ENCODE assay signal across 16 mouse cellular contexts in the genomic region with DNA sequence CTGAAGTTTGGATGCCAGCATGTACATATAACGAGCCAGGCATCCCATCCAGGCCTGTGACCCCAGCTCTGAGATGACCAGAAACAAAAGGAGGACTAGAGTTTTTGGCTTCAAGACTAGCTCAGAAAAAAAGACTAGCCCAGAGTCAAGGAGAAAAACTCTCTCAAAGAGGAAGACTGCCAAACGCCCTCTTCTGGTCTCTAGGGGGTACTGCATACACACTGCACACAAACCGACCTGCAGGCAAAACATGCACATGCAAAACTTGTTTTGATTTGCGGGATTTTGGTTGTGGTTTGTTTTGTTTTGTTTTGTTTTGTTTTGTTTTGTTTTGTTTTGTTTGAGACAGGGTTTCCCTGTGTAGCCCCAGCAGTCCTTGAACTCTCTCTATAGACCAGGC. TPM values are rescaled to one million over a fixed set of nuclear protein-coding genes. Genes with fewer than 3 reads are reported as not detected.
A peak's percentile ranks its signal among the peaks of the same experiment; 100 is the strongest.
DNase-seq lines count a peak whose midpoint lies in the region; ATAC-seq and TF ChIP-seq lines count a peak whose summit lies in the region.
"Had no signal": no experiment of that assay in that cellular context is flagged by ENCODE, and none has a peak within 500 bp of the region (broad histone marks: within the 10 kb centered on the region; RNA-seq: fewer than 3 reads in every experiment).

No protein-coding gene starts in this region.

- H3K4me1 ChIP-seq in forebrain, postnatal 0 days (ENCODE audit: insufficient read depth), result no peaks in the 10 kb centered on the region
- H3K4me1 ChIP-seq in forebrain, embryonic 13.5 days, result no peaks in the 10 kb centered on the region
- no peaks in the 10 kb centered on the region for H3K4me1 ChIP-seq in liver, adult 2 months (ENCODE audit: control insufficient read depth, insufficient read depth, low read length)
- no peaks in the 10 kb centered on the region for H3K4me1 ChIP-seq in liver, embryonic 12.5 days
- no peaks in the 10 kb centered on the region for H3K4me1 ChIP-seq in forebrain, embryonic 14.5 days (ENCODE audit: control insufficient read depth, insufficient read depth, low read length)
- H3K4me1 ChIP-seq: embryonic facial prominence, embryonic 10.5 days; limb, embryonic 13.5 days; midbrain, embryonic 13.5 days had no signal

- H3K27me3 ChIP-seq in forebrain, postnatal 0 days (ENCODE audit: insufficient read depth, low read length), result no peaks in the 10 kb centered on the region
- H3K27me3 ChIP-seq in forebrain, embryonic 13.5 days, result peaks cover 9% of the 10 kb centered on the region
- no peaks in the 10 kb centered on the region for H3K27me3 ChIP-seq in liver, adult 2 months (ENCODE audit: control insufficient read depth, insufficient read depth, low read length)
- peaks cover 62% of the 10 kb centered on the region for H3K27me3 ChIP-seq in liver, embryonic 12.5 days (replicated peaks)
- H3K27me3 ChIP-seq in forebrain, embryonic 14.5 days (replicated peaks; ENCODE audit: control insufficient read depth, insufficient read depth, low read length), result 0 out of 2 replicates have a peak, but pooled peaks cover 6% of the 10 kb centered on the region

- no peak overlapping the region for H3K27ac ChIP-seq in forebrain, postnatal 0 days (ENCODE audit: low read depth, low read length)
- no peak overlapping the region for H3K27ac ChIP-seq in forebrain, embryonic 13.5 days
- H3K27ac ChIP-seq in liver, adult 2 months (replicated peaks; ENCODE audit: insufficient read depth, low read depth, low read length), result no peak overlapping the region
- no peak overlapping the region for H3K27ac ChIP-seq in liver, embryonic 12.5 days
- H3K27ac ChIP-seq in forebrain, embryonic 14.5 days (ENCODE audit: low read depth, low read length), result no peak overlapping the region
- H3K27ac ChIP-seq: embryonic facial prominence, embryonic 10.5 days; limb, embryonic 13.5 days; midbrain, embryonic 13.5 days had no signal

- H3K9ac ChIP-seq in forebrain, postnatal 0 days, result no peak overlapping the region
- no peak overlapping the region for H3K9ac ChIP-seq in forebrain, embryonic 13.5 days
- H3K9ac ChIP-seq in liver, adult 2 months (ENCODE audit: low read depth, low read length), result no peak overlapping the region
- no peak overlapping the region for H3K9ac ChIP-seq in liver, embryonic 12.5 days
- H3K9ac ChIP-seq in forebrain, embryonic 14.5 days (ENCODE audit: low read length), result no peak overlapping the region
- H3K9ac ChIP-seq: limb, embryonic 13.5 days; midbrain, embryonic 13.5 days had no signal

- TF ChIP-seq CTCF in forebrain, postnatal 0 days (IDR thresholded peaks at IDR 0.05; ENCODE audit: low read depth), result peak; percentile 48
- TF ChIP-seq CTCF in liver, adult 2 months (IDR thresholded peaks at IDR 0.05; ENCODE audit: low read depth, low read length), result peak; percentile 1; the same call in 1 of the 2 replicates

- DNase-seq in forebrain, postnatal 0 days, result no peak
- DNase-seq in liver, adult 2 months (ENCODE audit: extremely low read depth, low read depth, low spot score), result no peak
- DNase-seq in ES-CJ7 (ENCODE audit: low read depth, low spot score), result peak; percentile 66
- peak; percentile 50 for DNase-seq in induced T-regulatory cell, adult 2 months (ENCODE audit: low read depth)
- DNase-seq in forebrain, embryonic 14.5 days (ENCODE audit: low spot score), result no peak
- DNase-seq in gastrocnemius, postnatal 4 days (ENCODE audit: low spot score in 2 of 2), result no peak
- DNase-seq: adrenal gland, postnatal 10 days; cerebellum, postnatal 25 days; kidney, postnatal 4 days; thymus, postnatal 25 days had no signal

- no peaks in the 10 kb centered on the region for H3K9me3 ChIP-seq in forebrain, postnatal 0 days (ENCODE audit: low read length)
- 0 out of 2 replicates have a peak, but pooled peaks cover 3% of the 10 kb centered on the region for H3K9me3 ChIP-seq in forebrain, embryonic 13.5 days (replicated peaks)
- H3K9me3 ChIP-seq in liver, embryonic 12.5 days (replicated peaks), result no peaks in the 10 kb centered on the region
- H3K9me3 ChIP-seq in forebrain, embryonic 14.5 days (replicated peaks; ENCODE audit: control insufficient read depth, low read length), result 0 out of 2 replicates have a peak, but pooled peaks cover 4% of the 10 kb centered on the region
- H3K9me3 ChIP-seq: embryonic facial prominence, embryonic 10.5 days had no signal

- ATAC-seq in forebrain, postnatal 0 days, result no peak
- ATAC-seq in forebrain, embryonic 13.5 days, result no peak
- ATAC-seq in liver, embryonic 12.5 days, result no peak
- ATAC-seq in forebrain, embryonic 14.5 days, result no peak
- ATAC-seq: inflammation-experienced regulatory T-cells, adult 6 months; midbrain, embryonic 13.5 days had no signal

- H3K4me3 ChIP-seq in forebrain, postnatal 0 days (ENCODE audit: low read depth, low read length), result no peak overlapping the region
- no peak overlapping the region for H3K4me3 ChIP-seq in forebrain, embryonic 13.5 days
- H3K4me3 ChIP-seq in liver, adult 2 months (ENCODE audit: insufficient read depth, low read depth, low read length), result no peak overlapping the region
- H3K4me3 ChIP-seq in liver, embryonic 12.5 days, result no peak overlapping the region
- no peak overlapping the region for H3K4me3 ChIP-seq in forebrain, embryonic 14.5 days (ENCODE audit: low read depth, low read length)
- H3K4me3 ChIP-seq: embryonic facial prominence, embryonic 10.5 days; limb, embryonic 13.5 days; midbrain, embryonic 13.5 days had no signal

- H3K36me3 ChIP-seq in forebrain, postnatal 0 days (ENCODE audit: insufficient read depth), result peaks cover 12% of the 10 kb centered on the region
- H3K36me3 ChIP-seq in forebrain, embryonic 13.5 days (ENCODE audit: poor library complexity, severe bottlenecking), result no peaks in the 10 kb centered on the region
- H3K36me3 ChIP-seq in liver, adult 2 months (ENCODE audit: control insufficient read depth, insufficient read depth, low read length), result no peaks in the 10 kb centered on the region
- no peaks in the 10 kb centered on the region for H3K36me3 ChIP-seq in liver, embryonic 12.5 days
- H3K36me3 ChIP-seq in forebrain, embryonic 14.5 days (ENCODE audit: control insufficient read depth, insufficient read depth, low read length), result no peaks in the 10 kb centered on the region
- H3K36me3 ChIP-seq: embryonic facial prominence, embryonic 10.5 days; limb, embryonic 13.5 days had no signal

- no peaks in the 10 kb centered on the region for H3K79me2 ChIP-seq in liver, adult 2 months (ENCODE audit: control insufficient read depth, insufficient read depth, low read length)

- no peak overlapping the region for H3K4me2 ChIP-seq in forebrain, postnatal 0 days (ENCODE audit: low read depth)
- H3K4me2 ChIP-seq in forebrain, embryonic 13.5 days, result no peak overlapping the region
- H3K4me2 ChIP-seq in liver, embryonic 12.5 days, result no peak overlapping the region
- H3K4me2 ChIP-seq in forebrain, embryonic 14.5 days (ENCODE audit: low read length), result no peak overlapping the region
- H3K4me2 ChIP-seq: limb, embryonic 13.5 days; midbrain, embryonic 13.5 days had no signal

- WGBS in forebrain, postnatal 0 days, result 80% methylated on average over 4 of the region's 4 CpGs
- WGBS in forebrain, embryonic 13.5 days, result 79% methylated on average over 4 of the region's 4 CpGs
- 83% methylated on average over 4 of the region's 4 CpGs for WGBS in liver, adult 2 months
- WGBS in liver, embryonic 12.5 days (ENCODE audit: insufficient replicate concordance), result 73% methylated on average over 4 of the region's 4 CpGs
- WGBS in forebrain, embryonic 14.5 days, result 82% methylated on average over 4 of the region's 4 CpGs

- no peak for TF ChIP-seq POLR2A in liver, adult 2 months (IDR thresholded peaks at IDR 0.05; ENCODE audit: extremely low read depth, insufficient read depth, low read length)

RNA-seq across cellular contexts. Expression of a gene that starts 7.5 kb away (rescaled TPM):
- 18.8 and 22.3 TPM in 2 replicates for total RNA-seq in forebrain, postnatal 0 days (2014; rRNA removed)
- 2.5 and 3.8 TPM in 2 replicates for polyA plus RNA-seq in forebrain, postnatal 0 days (2015; fragmentation: Nextera tagmentation; extraction: Ambion mirVana)
- 0.43 and 0.71 TPM in 2 replicates for polyA plus RNA-seq in forebrain, embryonic 13.5 days (2015; fragmentation: Nextera tagmentation; extraction: Ambion mirVana)
- under 0.01 TPM in 1 of 2 replicates, not detected in the other for total RNA-seq in liver, adult 2 months (2014; rRNA removed)
- 0.06 TPM in 1 of 2 replicates, not detected in the other for polyA plus RNA-seq in liver, adult 2 months (2012; rRNA removed)
- 0.11 and 0.12 TPM in 2 replicates for polyA plus RNA-seq in liver, embryonic 12.5 days (2016; fragmentation: Nextera tagmentation; extraction: Ambion mirVana)
- 1.6 and 1.7 TPM in 2 replicates for polyA plus RNA-seq in forebrain, embryonic 14.5 days (2014; fragmentation: Nextera tagmentation; extraction: Ambion mirVana)
- total RNA-seq in gastrocnemius, postnatal 4 days (2021), result under 1 TPM; 0.21 to 0.34 TPM

RNA-seq across cellular contexts. Expression of a gene that starts 7.8 kb away (rescaled TPM):
- 11.6 and 14.3 TPM in 2 replicates for total RNA-seq in forebrain, postnatal 0 days (2014; rRNA removed)
- 16.3 and 18.9 TPM in 2 replicates for polyA plus RNA-seq in forebrain, postnatal 0 days (2015; fragmentation: Nextera tagmentation; extraction: Ambion mirVana)
- polyA plus RNA-seq in forebrain, embryonic 13.5 days (2015; fragmentation: Nextera tagmentation; extraction: Ambion mirVana), result 16.8 and 17.3 TPM in 2 replicates
- total RNA-seq in liver, adult 2 months (2014; rRNA removed), result 142 and 148 TPM in 2 replicates
- 268 and 304 TPM in 2 replicates for polyA plus RNA-seq in liver, adult 2 months (2012; rRNA removed)
- 895 and 897 TPM in 2 replicates for polyA plus RNA-seq in liver, embryonic 12.5 days (2016; fragmentation: Nextera tagmentation; extraction: Ambion mirVana)
- 22.4 and 23.7 TPM in 2 replicates for polyA plus RNA-seq in forebrain, embryonic 14.5 days (2014; fragmentation: Nextera tagmentation; extraction: Ambion mirVana)
- total RNA-seq in gastrocnemius, postnatal 4 days (2021), result 10 to 100 TPM; 29.0 to 36.5 TPM

RNA-seq across cellular contexts. Expression of a gene that starts 33.6 kb away (rescaled TPM):
- total RNA-seq in forebrain, postnatal 0 days (2014; rRNA removed), result 1.8 and 5.5 TPM in 2 replicates
- polyA plus RNA-seq in forebrain, postnatal 0 days (2015; fragmentation: Nextera tagmentation; extraction: Ambion mirVana), result 4.3 and 4.9 TPM in 2 replicates
- 18.8 and 19.2 TPM in 2 replicates for polyA plus RNA-seq in forebrain, embryonic 13.5 days (2015; fragmentation: Nextera tagmentation; extraction: Ambion mirVana)
- 3.5 and 4.6 TPM in 2 replicates for total RNA-seq in liver, adult 2 months (2014; rRNA removed)
- polyA plus RNA-seq in liver, adult 2 months (2012; rRNA removed), result 6.9 and 8.3 TPM in 2 replicates
- polyA plus RNA-seq in liver, embryonic 12.5 days (2016; fragmentation: Nextera tagmentation; extraction: Ambion mirVana), result 24.6 and 26.3 TPM in 2 replicates
- 12.5 and 14.2 TPM in 2 replicates for polyA plus RNA-seq in forebrain, embryonic 14.5 days (2014; fragmentation: Nextera tagmentation; extraction: Ambion mirVana)
- 10 to 100 TPM; 13.0 to 13.6 TPM for total RNA-seq in gastrocnemius, postnatal 4 days (2021)

RNA-seq across cellular contexts. Expression of a gene that starts 46.7 kb away (rescaled TPM):
- 5.2 and 6.3 TPM in 2 replicates for total RNA-seq in forebrain, postnatal 0 days (2014; rRNA removed)
- polyA plus RNA-seq in forebrain, postnatal 0 days (2015; fragmentation: Nextera tagmentation; extraction: Ambion mirVana), result 6.3 and 7.4 TPM in 2 replicates
- 8.5 and 8.7 TPM in 2 replicates for polyA plus RNA-seq in forebrain, embryonic 13.5 days (2015; fragmentation: Nextera tagmentation; extraction: Ambion mirVana)
- total RNA-seq in liver, adult 2 months (2014; rRNA removed), result 7.7 and 9.5 TPM in 2 replicates
- 8.8 and 11.6 TPM in 2 replicates for polyA plus RNA-seq in liver, adult 2 months (2012; rRNA removed)
- polyA plus RNA-seq in liver, embryonic 12.5 days (2016; fragmentation: Nextera tagmentation; extraction: Ambion mirVana), result 19.5 and 20.9 TPM in 2 replicates
- 8.6 and 9.7 TPM in 2 replicates for polyA plus RNA-seq in forebrain, embryonic 14.5 days (2014; fragmentation: Nextera tagmentation; extraction: Ambion mirVana)
- 10 to 100 TPM; 15.6 to 16.2 TPM for total RNA-seq in gastrocnemius, postnatal 4 days (2021)

RNA-seq across cellular contexts. Expression of a gene that starts 59.1 kb away (rescaled TPM):
- total RNA-seq in forebrain, postnatal 0 days (2014; rRNA removed), result 1.9 and 2.4 TPM in 2 replicates
- polyA plus RNA-seq in forebrain, postnatal 0 days (2015; fragmentation: Nextera tagmentation; extraction: Ambion mirVana), result 1.1 and 1.4 TPM in 2 replicates
- 1.5 and 1.8 TPM in 2 replicates for polyA plus RNA-seq in forebrain, embryonic 13.5 days (2015; fragmentation: Nextera tagmentation; extraction: Ambion mirVana)
- 0.07 TPM in 1 of 2 replicates, not detected in the other for total RNA-seq in liver, adult 2 months (2014; rRNA removed)
- polyA plus RNA-seq in liver, adult 2 months (2012; rRNA removed), result 0.05 and 0.07 TPM in 2 replicates
- polyA plus RNA-seq in liver, embryonic 12.5 days (2016; fragmentation: Nextera tagmentation; extraction: Ambion mirVana), result 0.91 and 1.2 TPM in 2 replicates
- polyA plus RNA-seq in forebrain, embryonic 14.5 days (2014; fragmentation: Nextera tagmentation; extraction: Ambion mirVana), result 0.55 and 0.73 TPM in 2 replicates
- total RNA-seq in gastrocnemius, postnatal 4 days (2021), result 10 to 100 TPM; 36.6 to 38.2 TPM

Comparison
In these comparisons a context has a peak if more than half of its experiments do, and no peak if none do; other contexts are left out.
1. DNase-seq: peak in ES-CJ7 (single experiment) and induced T-regulatory cell, adult 2 months (single experiment); none in forebrain, postnatal 0 days (single experiment), liver, adult 2 months (single experiment), forebrain, embryonic 14.5 days (single experiment) and gastrocnemius, postnatal 4 days (0 of 2).
2. RNA of a gene that starts 7.8 kb away (polyA plus RNA-seq): 895 to 897 TPM in liver, embryonic 12.5 days and 268 to 304 TPM in liver, adult 2 months; 22.4 to 23.7 TPM in forebrain, embryonic 14.5 days, 16.8 to 17.3 TPM in forebrain, embryonic 13.5 days and 16.3 to 18.9 TPM in forebrain, postnatal 0 days; every median in the first group is over 10 times any median in the second.